Mouse (Mus musculus) embryonic facial prominence, embryonic 10.5 days (tissue): ENCODE results near the gene Cdh4. TPM values are rescaled to one million over a fixed set of nuclear protein-coding genes. Genes with fewer than 3 reads are reported as not detected.

Experiments used
- DNase-seq: peaks from one replicate; pipeline ENCODE4 v3.0.0-alpha.2; 2017; ENCODE audit warnings: low spot score
- H3K27ac ChIP-seq: fragments of 300-500 bp; sonication (generic); replicated peaks from 2 replicates; pipeline ENCODE4 v1.5.1; 2016; ENCODE audit warnings: mild to moderate bottlenecking
- H3K27me3 ChIP-seq: fragments of 300-500 bp; sonication (generic); replicated peaks from 2 replicates; pipeline ENCODE4 v1.6.1; 2016; ENCODE audit warnings: low read depth, mild to moderate bottlenecking; ENCODE audit not compliant: poor library complexity, severe bottlenecking
- H3K36me3 ChIP-seq: fragments of 300-500 bp; sonication (generic); replicated peaks from 2 replicates; pipeline ENCODE4 v1.6.1; 2016; ENCODE audit warnings: mild to moderate bottlenecking, moderate library complexity
- H3K4me1 ChIP-seq: fragments of 300-500 bp; sonication (generic); 2 replicates; pipeline ENCODE4 v1.6.1; 2016
- H3K4me3 ChIP-seq: fragments of 300-500 bp; sonication (generic); 2 replicates; pipeline ENCODE4 v1.5.1; 2016; ENCODE audit warnings: mild to moderate bottlenecking, moderate library complexity
- H3K9me3 ChIP-seq: fragments of 300-500 bp; sonication (generic); 2 replicates; pipeline ENCODE4 v1.6.1; 2016; ENCODE audit warnings: mild to moderate bottlenecking
- WGBS: fragments of 180-500 bp; shearing (Covaris S2); methylation state at CpG from one replicate; pipeline ENCODE4 v1.1.7; 2016; 5-methylcytosine and 5-hydroxymethylcytosine counted together
- polyA plus RNA-seq: library from polyadenylated mRNA; unstranded; fragments of >200 nt; fragmentation: Nextera tagmentation; extraction: Ambion mirVana; gene quantifications from 2 replicates; pipeline ENCODE4 v1.2.1, GENCODE M21; 2016

The Cdh4 gene
- polyA plus RNA-seq, 1 experiment from 2014 or later: 2.9 TPM

DNA sequence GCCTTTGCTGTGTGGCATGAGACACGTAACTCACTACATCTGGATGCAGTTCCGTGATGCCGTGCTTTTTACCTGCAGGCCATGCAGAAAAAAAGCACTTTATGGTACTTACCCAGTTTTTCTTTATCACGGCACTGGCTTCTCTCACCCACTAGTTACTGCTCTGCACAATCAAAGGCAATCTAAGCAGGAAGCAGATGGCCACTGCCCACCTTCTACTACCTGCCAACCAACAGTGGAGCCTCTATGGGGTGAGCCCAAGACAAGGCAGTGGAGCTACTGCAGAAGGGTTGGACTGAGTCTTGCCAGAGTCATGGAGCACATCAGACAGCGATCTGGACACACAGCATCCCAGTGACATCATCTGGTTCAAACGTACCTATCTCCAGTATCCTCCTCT lies 481.8 kb downstream of the Cdh4 start:
- Histone ChIP-seq H3K4me3 (no peak overlapping the region), H3K27me3 (no peaks in the 10 kb centered on the region), H3K36me3 (peaks cover 98% of the 10 kb centered on the region), H3K9me3 (no peaks in the 10 kb centered on the region), H3K4me1 (no peaks in the 10 kb centered on the region), H3K27ac (no peak overlapping the region)
- 91% methylated on average over 6 of the region's 6 CpGs for WGBS
- DNase-seq: no peak

DNA sequence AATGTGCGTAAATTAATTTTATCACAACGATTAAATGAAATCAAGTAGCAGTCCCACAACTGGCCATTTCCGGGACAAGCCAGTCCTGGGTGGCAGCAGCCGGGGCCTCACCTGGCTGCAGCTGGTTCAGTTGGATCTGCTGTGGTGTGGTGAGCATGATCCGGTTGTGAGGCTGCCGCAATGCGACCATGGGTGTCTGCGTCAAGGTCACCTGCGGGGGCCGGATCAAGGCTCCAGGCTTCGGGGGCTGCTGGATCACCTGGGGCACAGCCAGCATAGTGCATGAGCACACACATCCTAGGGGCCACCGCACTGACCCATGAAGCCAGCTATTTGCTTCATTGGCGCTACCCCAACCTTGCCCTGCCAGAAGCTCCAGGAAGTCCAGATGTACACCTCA lies 486.9 kb downstream of the Cdh4 start:
- Histone ChIP-seq H3K4me3 (no peak overlapping the region), H3K27me3 (no peaks in the 10 kb centered on the region), H3K9me3 (no peaks in the 10 kb centered on the region), H3K4me1 (peaks cover 7% of the 10 kb centered on the region), H3K27ac (no peak overlapping the region), H3K36me3 (peaks cover 98% of the 10 kb centered on the region)
- DNase-seq: no peak
- WGBS: 95% methylated on average over 13 of the region's 13 CpGs

DNA sequence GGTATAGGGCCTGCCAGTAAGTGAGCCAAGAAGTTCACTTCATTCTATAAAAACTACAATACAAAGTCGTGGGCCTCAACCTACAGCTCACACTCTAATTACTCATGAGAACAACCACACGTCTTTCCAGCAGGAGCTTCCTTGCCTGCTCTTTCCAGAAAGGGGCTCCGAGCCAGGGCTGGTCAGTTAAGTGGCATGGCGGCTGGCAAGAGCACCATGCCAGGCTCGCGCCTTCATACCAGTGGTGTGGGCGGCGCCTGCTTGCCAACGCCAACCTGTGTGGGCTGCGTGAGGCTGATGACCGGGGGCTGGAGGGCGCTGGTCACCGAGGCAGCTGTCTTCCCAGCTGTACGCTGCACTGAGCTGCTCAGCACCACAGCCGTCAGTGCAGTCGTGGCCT lies 489.5 kb downstream of the Cdh4 start:
- H3K27me3 ChIP-seq: no peaks in the 10 kb centered on the region
- DNase-seq: no peak
- peaks cover 10% of the 10 kb centered on the region for H3K4me1 ChIP-seq
- H3K27ac ChIP-seq: no peak overlapping the region
- WGBS: 91% methylated on average over 16 of the region's 16 CpGs
- no peaks in the 10 kb centered on the region for H3K9me3 ChIP-seq
- H3K4me3 ChIP-seq: no peak overlapping the region
- H3K36me3 ChIP-seq: peaks cover 95% of the 10 kb centered on the region

DNA sequence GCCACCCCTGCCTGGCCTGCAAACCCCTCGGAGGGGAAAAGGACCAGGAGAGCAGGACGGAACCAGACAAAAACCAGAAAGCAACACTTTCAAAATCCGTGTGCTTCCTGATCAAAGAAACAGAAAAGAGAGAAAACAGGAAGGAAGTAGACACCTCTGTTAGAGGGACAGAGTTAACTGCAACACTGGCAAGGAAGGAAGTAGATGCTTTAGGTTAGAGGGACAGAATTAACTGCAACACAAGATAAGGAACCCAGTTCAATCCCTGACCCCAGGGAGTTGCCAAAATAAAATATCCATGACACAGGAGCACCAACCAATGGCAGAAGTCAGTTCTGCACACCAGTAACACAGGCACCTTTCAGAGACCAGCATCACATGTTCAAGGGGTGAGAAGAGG lies 491.9 kb downstream of the Cdh4 start:
- peaks cover 77% of the 10 kb centered on the region for H3K36me3 ChIP-seq
- no peak overlapping the region for H3K27ac ChIP-seq

DNA sequence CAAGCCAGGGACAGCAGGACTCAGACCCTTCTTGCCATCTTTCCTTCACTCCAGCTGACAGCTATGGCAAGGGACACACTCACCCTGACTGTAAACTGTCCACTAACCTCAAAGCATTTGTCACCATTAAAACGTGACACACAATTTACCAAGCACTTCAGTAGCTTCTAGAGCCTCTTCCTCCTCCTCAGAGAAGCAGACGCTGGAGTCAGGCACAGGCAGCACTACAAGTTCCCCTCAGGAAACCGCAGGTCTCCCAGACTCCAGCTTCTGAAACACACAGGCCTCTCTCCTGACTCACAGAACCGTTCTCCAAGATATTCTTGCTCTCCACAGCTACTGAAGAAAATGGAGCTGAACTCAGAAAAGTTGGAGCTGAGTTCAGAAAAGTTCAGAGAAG lies 494.9 kb downstream of the Cdh4 start:
- 79% methylated on average over 4 of the region's 4 CpGs for WGBS
- Histone ChIP-seq H3K9me3 (no peaks in the 10 kb centered on the region), H3K4me3 (no peak overlapping the region), H3K27me3 (no peaks in the 10 kb centered on the region), H3K4me1 (peaks cover 19% of the 10 kb centered on the region), H3K27ac (no peak overlapping the region), H3K36me3 (peaks cover 48% of the 10 kb centered on the region)
- no peak for DNase-seq

More for the DNA sequence above, 491.9 kb downstream of the Cdh4 start:
- Histone ChIP-seq H3K9me3 (no peaks in the 10 kb centered on the region), H3K27me3 (no peaks in the 10 kb centered on the region), H3K4me3 (no peak overlapping the region), H3K4me1 (peaks cover 10% of the 10 kb centered on the region)
- no peak for DNase-seq
- WGBS: 61% methylated on average over 3 of the region's 3 CpGs

DNA sequence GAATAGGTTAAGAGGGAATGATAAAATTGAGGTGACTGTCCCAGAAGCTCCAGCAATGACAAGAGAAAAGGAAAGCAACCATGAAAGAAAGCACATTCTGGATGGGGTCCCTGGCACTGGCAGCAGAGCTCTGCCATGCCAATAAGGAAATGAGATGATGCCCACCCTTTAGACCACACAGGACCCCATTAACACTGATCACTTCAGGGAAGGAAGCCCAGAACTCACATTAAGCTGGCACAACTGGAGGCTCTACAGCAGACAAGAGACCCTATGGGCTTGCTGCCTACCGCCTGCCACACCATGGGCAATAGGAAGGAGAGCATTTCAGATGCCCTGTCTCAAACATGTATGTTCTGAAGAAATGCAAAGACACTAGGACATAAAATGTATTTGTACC lies 499.5 kb downstream of the Cdh4 start:
- Histone ChIP-seq H3K4me1 (peaks cover 31% of the 10 kb centered on the region), H3K36me3 (peaks cover 5% of the 10 kb centered on the region; the same call in 1 of the 2 replicates), H3K9me3 (no peaks in the 10 kb centered on the region), H3K27ac (no peak overlapping the region), H3K27me3 (no peaks in the 10 kb centered on the region), H3K4me3 (no peak overlapping the region)
- 90% methylated on average over 1 of the region's 1 CpGs for whole genome bisulfite sequencing
- DNase-seq: no peak

DNA sequence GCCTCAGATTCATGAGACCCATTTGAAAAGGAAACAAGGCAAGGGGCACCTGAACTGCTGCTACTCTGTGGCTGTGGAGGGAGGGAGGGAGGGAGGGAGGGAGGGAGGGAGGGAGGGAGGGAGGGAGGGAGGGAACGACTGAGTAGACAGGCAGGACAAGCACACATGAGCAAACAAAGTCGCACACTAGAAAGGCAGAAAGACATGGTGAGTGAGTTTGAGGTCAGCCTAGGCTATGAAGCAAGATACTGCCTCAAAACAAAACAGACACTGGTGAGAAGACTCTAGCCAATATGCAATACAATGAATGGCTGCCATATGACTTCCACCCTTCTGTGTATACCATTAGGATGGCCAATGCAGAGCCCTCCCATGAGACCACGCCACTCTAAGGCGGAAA lies 502.8 kb downstream of the Cdh4 start:
- 47% methylated on average over 4 of the region's 4 CpGs for WGBS
- Histone ChIP-seq H3K4me1 (peaks cover 41% of the 10 kb centered on the region), H3K4me3 (no peak overlapping the region), H3K36me3 (no peaks in the 10 kb centered on the region), H3K9me3 (no peaks in the 10 kb centered on the region), H3K27ac (no peak overlapping the region), H3K27me3 (no peaks in the 10 kb centered on the region)
- DNase-seq: no peak

DNA sequence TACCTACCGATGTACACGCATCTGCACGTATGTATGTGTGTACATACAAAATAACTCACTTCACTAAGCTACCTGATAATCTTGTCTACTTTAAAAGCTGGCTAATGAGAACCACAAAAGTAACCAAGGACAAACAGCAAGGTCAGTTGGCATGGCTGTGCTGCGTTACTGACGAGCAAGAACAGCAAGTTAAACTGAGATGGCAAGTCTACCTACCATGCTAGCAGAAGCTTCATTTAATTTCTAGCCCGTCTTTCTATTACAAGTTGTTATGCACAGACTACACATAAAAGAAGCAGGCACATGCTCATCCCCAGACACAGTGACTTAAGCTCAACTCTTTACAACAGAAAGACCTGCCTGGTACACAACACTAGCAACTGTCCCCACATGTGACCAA lies 504.3 kb downstream of the Cdh4 start:
- DNase-seq: no peak
- WGBS: 93% methylated on average over 6 of the region's 6 CpGs
- H3K4me3 ChIP-seq: no peak overlapping the region
- H3K27me3 ChIP-seq: no peaks in the 10 kb centered on the region
- no peaks in the 10 kb centered on the region for H3K36me3 ChIP-seq
- peaks cover 41% of the 10 kb centered on the region for H3K4me1 ChIP-seq
- H3K27ac ChIP-seq: no peak overlapping the region
- no peaks in the 10 kb centered on the region for H3K9me3 ChIP-seq

DNA sequence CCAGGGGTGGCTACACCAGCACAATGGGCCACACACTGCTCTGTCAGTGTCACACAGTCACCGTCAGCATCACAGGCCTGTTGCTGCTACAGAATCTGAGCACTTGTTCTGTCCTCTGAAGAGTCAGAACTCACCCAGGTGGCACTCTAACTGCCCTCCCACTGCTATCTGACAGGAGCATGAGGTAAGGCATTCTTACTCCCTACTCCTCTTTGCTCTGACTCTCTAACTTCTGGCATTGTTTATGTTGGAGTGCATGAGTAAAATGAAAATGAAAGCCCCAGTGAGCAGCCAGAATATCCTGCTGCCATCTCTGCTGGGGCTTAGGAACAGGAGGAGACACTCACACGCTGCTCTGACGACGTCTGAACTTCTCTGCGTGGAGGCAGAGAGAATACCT lies 505.4 kb downstream of the Cdh4 start:
- 65% methylated on average over 5 of the region's 5 CpGs for WGBS
- Histone ChIP-seq H3K4me3 (no peak overlapping the region), H3K27me3 (no peaks in the 10 kb centered on the region), H3K27ac (no peak overlapping the region), H3K36me3 (no peaks in the 10 kb centered on the region), H3K9me3 (no peaks in the 10 kb centered on the region), H3K4me1 (peaks cover 44% of the 10 kb centered on the region)
- DNase-seq: no peak

GRCm38 (mm10) chr2:179948820-179949219 lies 506.6 kb downstream of the Cdh4 start:
- WGBS: 85% methylated on average over 5 of the region's 5 CpGs
- no peak for DNase-seq
- Histone ChIP-seq H3K27ac (no peak overlapping the region), H3K9me3 (no peaks in the 10 kb centered on the region), H3K4me1 (peaks cover 48% of the 10 kb centered on the region), H3K27me3 (no peaks in the 10 kb centered on the region), H3K4me3 (no peak overlapping the region), H3K36me3 (no peaks in the 10 kb centered on the region)
